Mouse (Mus musculus): ENCODE data around the gene Urb1. TPM values are rescaled to one million over a fixed set of nuclear protein-coding genes. Genes with fewer than 3 reads are reported as not detected.

Urb1 gene
- polyA plus RNA-seq, 1 experiment, result 11.8 TPM

- TF ChIP-seq GATA1 (IDR thresholded peaks at IDR 0.05; ENCODE audit: low read length), result no peak
Observed at GRCm38 (mm10) chr16:90798446-90798845, 11.8 kb downstream of the Urb1 start.

- no peak for TF ChIP-seq GATA1 (IDR thresholded peaks at IDR 0.05; ENCODE audit: low read length)
Observed at GRCm38 (mm10) chr16:90794708-90795107, 15.5 kb downstream of the Urb1 start.

DNA sequence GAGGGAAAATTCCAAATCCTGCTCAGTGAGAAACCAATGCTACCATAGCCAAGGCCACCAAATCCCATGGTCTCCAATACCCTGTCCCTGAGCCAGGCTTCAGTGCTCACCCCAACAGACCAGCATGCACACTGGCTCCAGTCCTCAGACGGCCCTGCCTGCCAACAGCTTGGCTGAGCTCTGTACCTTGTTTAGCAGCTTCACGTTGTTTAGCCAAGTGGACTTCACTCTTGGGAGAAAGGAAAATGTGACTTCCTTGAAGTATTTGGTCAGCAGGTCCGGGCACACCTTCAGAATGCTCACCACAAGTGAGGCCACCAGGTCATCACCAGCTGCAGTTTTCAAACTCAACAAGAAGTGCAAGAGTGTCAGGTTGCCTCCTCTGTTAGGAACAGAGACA, 17.7 kb downstream of the Urb1 start:
- TF ChIP-seq GATA1 (IDR thresholded peaks at IDR 0.05; ENCODE audit: low read length), result no peak

- TF ChIP-seq GATA1 (IDR thresholded peaks at IDR 0.05; ENCODE audit: low read length), result no peak
Observed at GRCm38 (mm10) chr16:90792066-90792465, 18.1 kb downstream of the Urb1 start.

GRCm38 (mm10) chr16:90790946-90791345, 19.3 kb downstream of the Urb1 start:
- TF ChIP-seq GATA1 (IDR thresholded peaks at IDR 0.05; ENCODE audit: low read length), result no peak

DNA sequence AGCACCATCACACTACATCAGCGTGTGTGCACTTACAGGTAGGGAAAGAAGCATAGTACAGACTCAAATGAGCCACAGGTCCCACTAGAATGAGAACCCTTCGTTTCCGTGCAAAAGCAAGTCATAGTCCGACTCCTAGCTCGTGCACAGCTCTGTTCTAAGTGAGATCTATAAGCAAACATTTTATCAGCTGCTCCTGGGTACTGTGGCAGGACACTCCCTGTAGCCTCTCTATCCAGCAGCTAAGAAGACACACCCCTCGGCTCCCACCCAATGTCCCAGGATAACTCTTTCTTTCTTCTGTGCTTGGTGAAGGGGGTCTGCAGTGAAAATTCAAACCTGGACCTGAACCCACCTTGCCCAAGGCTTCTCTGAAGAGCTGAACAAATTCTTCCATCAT, 21.6 kb downstream of the Urb1 start:
- TF ChIP-seq GATA1 (IDR thresholded peaks at IDR 0.05; ENCODE audit: low read length), result no peak

- TF ChIP-seq GATA1 (IDR thresholded peaks at IDR 0.05; ENCODE audit: low read length), result no peak
Observed at GRCm38 (mm10) chr16:90785257-90785656, 25.0 kb downstream of the Urb1 start.

GRCm38 (mm10) chr16:90783302-90783701, 26.9 kb downstream of the Urb1 start:
- no peak for TF ChIP-seq GATA1 (IDR thresholded peaks at IDR 0.05; ENCODE audit: low read length)

DNA sequence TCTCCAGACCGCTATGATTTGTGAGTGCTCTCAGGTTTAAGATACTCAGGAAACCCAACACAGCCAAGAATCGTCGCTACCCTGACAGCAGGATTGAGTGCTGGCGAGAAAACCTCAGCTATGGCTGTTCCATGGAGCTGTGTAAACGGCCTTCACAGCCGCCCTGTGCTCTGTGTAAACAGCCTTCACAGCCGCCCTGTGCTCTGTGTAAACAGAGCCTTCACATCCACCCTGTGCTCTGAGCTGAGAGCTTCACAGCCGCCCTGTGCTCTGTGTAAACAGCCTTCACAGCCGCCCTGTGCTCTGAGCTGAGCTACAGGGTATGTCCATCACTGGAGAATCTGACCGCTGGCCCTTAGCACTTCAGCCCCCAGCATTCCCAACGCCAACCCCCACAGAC, 30.4 kb downstream of the Urb1 start:
- TF ChIP-seq GATA1 (IDR thresholded peaks at IDR 0.05; ENCODE audit: low read length), result no peak

DNA sequence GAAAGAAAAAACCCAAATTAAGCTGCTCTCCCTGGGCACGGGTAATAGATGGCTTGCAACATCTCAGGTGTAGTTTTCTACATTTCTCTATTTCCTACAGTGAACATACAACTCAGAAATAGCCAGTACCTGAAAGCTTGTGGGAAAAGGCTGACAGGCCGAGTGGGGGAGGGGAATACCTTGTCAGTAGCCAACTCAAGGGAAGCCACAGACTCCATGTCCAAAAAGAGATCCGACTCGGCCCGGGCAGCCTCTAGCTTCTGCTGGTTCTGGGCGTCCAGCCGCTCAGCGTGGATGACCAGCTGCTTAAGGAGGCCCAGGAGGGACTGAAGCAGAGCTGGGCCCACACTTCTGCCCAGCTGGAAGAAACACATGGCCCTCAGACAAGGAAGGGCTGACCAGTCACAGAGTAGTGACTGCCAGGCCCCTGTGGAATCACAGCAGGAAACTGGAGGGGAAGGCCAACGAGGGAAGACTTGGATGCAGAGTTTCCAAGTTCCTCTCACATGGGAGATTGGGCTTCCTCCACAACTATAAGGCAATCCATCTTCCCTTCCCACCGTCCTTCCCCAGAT, 34.2 kb downstream of the Urb1 start:
- TF ChIP-seq GATA1 (IDR thresholded peaks at IDR 0.05; ENCODE audit: low read length), result no peak

- no peak for TF ChIP-seq GATA1 (IDR thresholded peaks at IDR 0.05; ENCODE audit: low read length)
Observed at GRCm38 (mm10) chr16:90774646-90775045, 35.6 kb downstream of the Urb1 start.

DNA sequence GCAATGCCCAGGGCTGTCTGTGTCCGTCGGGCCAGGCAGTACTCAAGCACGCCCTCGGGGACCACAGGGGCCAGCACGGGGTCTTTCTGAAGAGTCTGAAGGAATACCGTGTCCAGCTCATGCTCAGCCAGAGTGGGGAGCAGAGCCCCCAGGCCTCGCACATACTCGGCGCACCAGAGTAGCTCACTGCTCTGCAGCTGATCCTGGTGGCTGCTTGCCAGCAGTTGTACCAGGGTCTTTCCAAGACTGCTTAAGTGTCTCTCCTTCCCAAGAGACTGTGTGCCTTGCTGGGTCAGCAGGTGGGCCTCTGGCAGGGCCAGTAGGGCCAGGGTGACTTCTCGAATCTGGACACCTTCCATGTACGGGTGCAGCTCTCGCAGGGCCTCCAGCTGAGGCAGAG, 36.0 kb downstream of the Urb1 start:
- TF ChIP-seq GATA1 (IDR thresholded peaks at IDR 0.05; ENCODE audit: low read length), result no peak

- no peak for TF ChIP-seq GATA1 (IDR thresholded peaks at IDR 0.05; ENCODE audit: low read length)
Observed at GRCm38 (mm10) chr16:90766919-90767454, 43.2 kb downstream of the Urb1 start.

DNA sequence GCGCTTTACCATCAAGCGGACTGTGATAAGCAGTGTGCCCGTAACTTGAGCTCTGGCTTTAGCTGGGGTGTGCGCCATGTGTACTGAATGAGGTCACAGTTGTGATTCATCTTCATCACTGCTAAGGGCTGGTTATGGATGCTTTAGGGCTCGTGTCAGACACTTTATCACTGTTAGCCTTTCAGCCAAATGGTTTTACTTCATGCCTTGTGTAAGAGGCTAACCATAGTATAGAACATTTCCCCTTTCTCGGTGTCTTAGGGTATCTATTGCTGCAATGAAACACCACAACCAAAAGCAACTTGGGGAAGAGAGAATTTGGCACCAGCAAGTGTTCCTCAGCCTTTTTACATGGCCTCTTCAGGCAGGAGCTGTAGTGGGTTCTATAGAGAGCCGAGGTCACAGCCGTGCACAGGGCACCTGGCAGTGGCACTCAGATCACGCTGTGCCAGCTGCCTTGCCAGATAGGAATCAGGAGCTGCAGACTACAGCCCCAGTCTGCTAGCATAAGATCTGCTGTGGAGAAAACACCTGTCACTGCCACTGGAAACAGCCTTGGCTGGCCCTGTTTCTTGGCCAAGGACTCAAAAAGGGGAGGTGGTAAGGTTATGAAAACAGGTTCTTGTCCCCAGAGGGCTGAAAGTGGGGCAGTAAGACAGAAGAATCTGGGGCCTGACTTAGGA, 44.9 kb downstream of the Urb1 start:
- TF ChIP-seq GATA1 (IDR thresholded peaks at IDR 0.05; ENCODE audit: low read length), result no peak

- TF ChIP-seq GATA1 (IDR thresholded peaks at IDR 0.05; ENCODE audit: low read length), result no peak
Observed at GRCm38 (mm10) chr16:90760515-90760914, 49.7 kb downstream of the Urb1 start.

GRCm38 (mm10) chr16:90759335-90759734, 50.9 kb downstream of the Urb1 start:
- no peak for TF ChIP-seq GATA1 (IDR thresholded peaks at IDR 0.05; ENCODE audit: low read length)

- TF ChIP-seq GATA1 (IDR thresholded peaks at IDR 0.05; ENCODE audit: low read length), result no peak
Observed at GRCm38 (mm10) chr16:90753386-90753941, 56.7 kb downstream of the Urb1 start.
